Mouse (Mus musculus) hindbrain, postnatal 0 days (tissue): ENCODE measurements around the gene Duxbl2. TPM values are rescaled to one million over a fixed set of nuclear protein-coding genes. Genes with fewer than 3 reads are reported as not detected.
"Not testable (repeated sequence)": the region's sequence is repeated elsewhere in the genome, so short reads cannot be mapped to it uniquely, and the experiment has no call there.

ENCODE experiments used
- ATAC-seq: fragments of 200-750 bp; cut with Nextera tagmentation; 2 replicates; pipeline ENCODE4 v1.8.0; 2017; ENCODE audit warnings: mild to moderate bottlenecking, moderate TSS enrichment, moderate library complexity
- DNase-seq: peaks from one replicate; pipeline ENCODE4 v3.0.0-alpha.2; 2015; ENCODE audit warnings: low spot score
- H3K27ac ChIP-seq: fragments of 300-500 bp; sonication (generic); 2 replicates; pipeline ENCODE4 v1.5.1; 2014; ENCODE audit warnings: mild to moderate bottlenecking
- H3K27me3 ChIP-seq: fragments of 300-500 bp; sonication (generic); 2 replicates; pipeline ENCODE4 v1.6.1; 2014; ENCODE audit warnings: low read length, mixed read lengths; ENCODE audit not compliant: insufficient read depth
- H3K36me3 ChIP-seq: fragments of 300-500 bp; sonication (generic); 2 replicates; pipeline ENCODE4 v1.6.1; 2014; ENCODE audit warnings: low read length, mixed read lengths; ENCODE audit not compliant: insufficient read depth
- H3K4me1 ChIP-seq: fragments of 300-500 bp; sonication (generic); 2 replicates; pipeline ENCODE4 v1.6.1; 2014; ENCODE audit warnings: antibody characterized with exemption, low read length, mixed read lengths; ENCODE audit not compliant: insufficient read depth
- H3K4me2 ChIP-seq: fragments of 300-500 bp; sonication (generic); 2 replicates; pipeline ENCODE4 v1.6.1; 2014; ENCODE audit warnings: low read depth, mild to moderate bottlenecking, low read length, moderate library complexity, mixed read lengths
- H3K4me3 ChIP-seq: fragments of 300-500 bp; sonication (generic); 2 replicates; pipeline ENCODE4 v1.5.1; 2014; ENCODE audit warnings: low read length
- H3K9ac ChIP-seq: fragments of 300-500 bp; sonication (generic); replicated peaks from 2 replicates; pipeline ENCODE4 v1.6.1; 2014; ENCODE audit warnings: mild to moderate bottlenecking, low read length, moderate library complexity, mixed read lengths
- H3K9me3 ChIP-seq: fragments of 300-500 bp; sonication (generic); 2 replicates; pipeline ENCODE4 v1.6.1; 2016; ENCODE audit warnings: low read length, mixed read lengths
- WGBS: fragments of 180-500 bp; shearing (Covaris S2); extraction: QIAGEN DNeasy Blood & Tissue Kit; methylation state at CpG from one replicate; pipeline ENCODE4 v1.1.7; 2014; 5-methylcytosine and 5-hydroxymethylcytosine counted together
- polyA plus RNA-seq: library from polyadenylated mRNA; unstranded; fragments of >200 nt; fragmentation: Nextera tagmentation; extraction: Ambion mirVana; gene quantifications from 2 replicates; pipeline ENCODE4 v1.2.1, GENCODE M21; 2015
- total RNA-seq: library from RNA; depleted of rRNA; stranded (reverse); fragments of >200 nt; gene quantifications from 2 replicates; pipeline ENCODE4 v1.2.3, GENCODE M21; 2014; rRNA removed

The Duxbl2 gene
- total and polyA plus RNA-seq, 2 experiments from 2014 or later: 1.8 TPM; not detected in 1

DNA sequence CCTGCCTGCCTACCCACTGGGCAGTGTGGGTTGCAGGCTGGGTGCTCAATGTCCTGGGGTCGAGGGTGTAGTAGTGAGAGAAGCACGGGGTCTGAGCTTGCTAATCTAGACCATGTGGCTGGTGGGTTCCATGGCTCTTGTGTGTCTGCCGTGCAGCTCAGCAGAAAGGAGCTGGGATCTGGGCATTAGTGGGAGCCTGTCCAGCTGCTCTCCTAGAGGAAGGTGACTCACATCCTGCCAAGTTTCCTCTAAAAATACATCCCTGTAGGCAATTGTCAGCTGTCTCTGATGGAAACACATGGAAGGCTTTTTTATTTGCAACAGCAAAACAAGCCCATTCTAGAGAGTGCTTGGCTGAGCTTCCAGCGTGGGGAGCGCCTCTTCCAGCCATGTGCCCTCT, 44.3 kb downstream of the Duxbl2 start:
- H3K4me2 ChIP-seq, ATAC-seq, H3K9me3 ChIP-seq, DNase-seq, H3K4me3 ChIP-seq, H3K27ac ChIP-seq, H3K27me3 ChIP-seq, H3K4me1 ChIP-seq, H3K9ac ChIP-seq, H3K36me3 ChIP-seq: not testable (repeated sequence)
- WGBS: no CpG with 5 or more reads among the region's 5 CpGs

DNA sequence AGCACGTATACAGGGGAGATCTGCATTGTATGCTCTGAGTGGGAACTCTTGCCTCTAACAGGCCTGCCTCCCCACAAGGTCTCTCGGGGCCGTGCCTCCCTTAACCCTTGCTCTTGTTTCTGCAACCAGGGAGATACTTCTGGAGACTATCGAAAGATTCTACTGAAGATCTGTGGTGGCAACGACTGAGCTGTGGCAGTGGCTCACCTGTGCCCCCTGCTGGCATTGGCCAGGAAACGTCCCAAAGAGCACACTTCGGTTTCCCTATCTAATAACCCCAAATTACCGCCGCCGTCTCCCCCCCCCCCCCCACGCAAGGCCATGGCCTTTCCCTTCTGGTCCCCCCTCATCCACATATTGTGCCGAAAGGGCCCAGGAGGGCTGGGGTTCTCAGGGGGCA, 47.1 kb downstream of the Duxbl2 start:
- not testable (repeated sequence) for H3K4me1 ChIP-seq, H3K9ac ChIP-seq, H3K27me3 ChIP-seq, H3K4me2 ChIP-seq, DNase-seq, ATAC-seq, H3K27ac ChIP-seq, H3K36me3 ChIP-seq, H3K4me3 ChIP-seq, H3K9me3 ChIP-seq
- WGBS: no CpG with 5 or more reads among the region's 12 CpGs

GRCm38 (mm10) chr14:26173955-26174354, 55.8 kb downstream of the Duxbl2 start:
- not testable (repeated sequence) for H3K27me3 ChIP-seq, H3K4me3 ChIP-seq, H3K9ac ChIP-seq, H3K4me1 ChIP-seq, DNase-seq, H3K9me3 ChIP-seq, ATAC-seq, H3K27ac ChIP-seq, H3K36me3 ChIP-seq, H3K4me2 ChIP-seq
- WGBS: no CpG with 5 or more reads among the region's 3 CpGs

GRCm38 (mm10) chr14:26175028-26175427, 56.9 kb downstream of the Duxbl2 start:
- not testable (repeated sequence) for H3K9me3 ChIP-seq, DNase-seq, H3K4me2 ChIP-seq, H3K27ac ChIP-seq, H3K4me3 ChIP-seq, H3K9ac ChIP-seq, ATAC-seq, H3K4me1 ChIP-seq, H3K27me3 ChIP-seq, H3K36me3 ChIP-seq
- WGBS: no CpG with 5 or more reads among the region's 6 CpGs

Other genes with a start within 250 kb of the Duxbl2 start
- 2.0 TPM in 1 of 2 replicates, not detected in the other for gene Plac9a, start 215.2 kb upstream of the Duxbl2 start, total RNA-seq
- gene Plac9a, start 215.2 kb upstream of the Duxbl2 start, polyA plus RNA-seq: 0.41 TPM in 1 of 2 replicates, not detected in the other
- gene Tmem254a, start 190.7 kb upstream of the Duxbl2 start, total RNA-seq: 8.3 and 8.6 TPM in 2 replicates
- gene Tmem254a, start 190.7 kb upstream of the Duxbl2 start, polyA plus RNA-seq: 5.0 and 9.1 TPM in 2 replicates
- gene Cphx1, start 180.0 kb upstream of the Duxbl2 start, total RNA-seq: not detected in 2 replicates
- not detected in 2 replicates for gene Cphx1, start 180.0 kb upstream of the Duxbl2 start, polyA plus RNA-seq
- 1.2 and 2.1 TPM in 2 replicates for gene Duxbl1, start 139.8 kb upstream of the Duxbl2 start, total RNA-seq
- gene Duxbl1, start 139.8 kb upstream of the Duxbl2 start, polyA plus RNA-seq: 1.9 and 2.1 TPM in 2 replicates
- 32.6 and 35.0 TPM in 2 replicates for gene Gm9780, start 75.6 kb upstream of the Duxbl2 start, total RNA-seq
- 16.2 and 19.4 TPM in 2 replicates for gene Gm9780, start 75.6 kb upstream of the Duxbl2 start, polyA plus RNA-seq
- 31.1 and 35.8 TPM in 2 replicates for gene Tmem254c, start 51.0 kb upstream of the Duxbl2 start, total RNA-seq
- 45.4 and 49.7 TPM in 2 replicates for gene Tmem254c, start 51.0 kb upstream of the Duxbl2 start, polyA plus RNA-seq
- gene Cphx2, start 36.8 kb upstream of the Duxbl2 start, total RNA-seq: 1.3 TPM in 1 of 2 replicates, not detected in the other
- gene Cphx2, start 36.8 kb upstream of the Duxbl2 start, polyA plus RNA-seq: not detected in 2 replicates
- gene Cphx3, start 36.1 kb upstream of the Duxbl2 start, total RNA-seq: not detected in 2 replicates
- not detected in 2 replicates for gene Cphx3, start 36.1 kb upstream of the Duxbl2 start, polyA plus RNA-seq
- gene Plac9b, start 64.1 kb downstream of the Duxbl2 start, total RNA-seq: 6.3 and 7.4 TPM in 2 replicates
- gene Plac9b, start 64.1 kb downstream of the Duxbl2 start, polyA plus RNA-seq: 14.1 and 16.0 TPM in 2 replicates
- 18.3 and 27.9 TPM in 2 replicates for gene Tmem254b, start 88.7 kb downstream of the Duxbl2 start, total RNA-seq
- gene Tmem254b, start 88.7 kb downstream of the Duxbl2 start, polyA plus RNA-seq: 30.6 and 31.9 TPM in 2 replicates
- gene Duxbl3, start 139.6 kb downstream of the Duxbl2 start, total RNA-seq: 0.61 and 2.1 TPM in 2 replicates
- gene Duxbl3, start 139.6 kb downstream of the Duxbl2 start, polyA plus RNA-seq: 2.5 and 2.9 TPM in 2 replicates